Mouse (Mus musculus): ENCODE results near the gene Slc37a4.

The Slc37a4 gene

GRCm38 (mm10) chr9:44444402-44445025 is 47.9 kb downstream of the Slc37a4 start:
- ChIA-PET CTCF (interaction anchor here in 3 of 4 experiments (0.7 to 2.2 kb wide), 3 partner anchors 9 to 34 kb away, joined by 6 to 9 read pairs (median 8); partner anchors contain the start of gene Upk2 (in 1 of the 3)), POLR2A (interaction anchor here in 3 of 4 experiments (0.5 to 1.8 kb wide), 9 partner anchors 10 to 1578 kb away, joined by 3 to 5 read pairs (median 4); partner anchors contain the start of genes Upk2 (in 2 of the 3), Ccdc84 (in 1 of the 3) and Hyou1 (in 1 of the 3))

- CTCF ChIA-PET: interaction anchor here in 2 of 4 experiments (0.6 to 3.1 kb wide), 10 partner anchors 28 to 468 kb away, joined by 4 to 17 read pairs (median 4); no protein-coding TSS in a partner anchor
Observed at GRCm38 (mm10) chr9:44450387-44450786, 53.7 kb downstream of the Slc37a4 start.

More at GRCm38 (mm10) chr9:44450387-44450786, 53.7 kb downstream of the Slc37a4 start:
- POLR2A ChIA-PET: interaction anchor here in 3 of 4 experiments (0.8 to 1.7 kb wide), 4 partner anchors 9 to 1239 kb away, joined by 3 to 5 read pairs (median 4); partner anchors contain the start of gene Foxr1 (in 1 of the 3)

All from embryonic stem cell, embryonic (primary cell).